Mouse (Mus musculus): ENCODE data around the gene Hoxa4.

The Hoxa4 gene

DNA sequence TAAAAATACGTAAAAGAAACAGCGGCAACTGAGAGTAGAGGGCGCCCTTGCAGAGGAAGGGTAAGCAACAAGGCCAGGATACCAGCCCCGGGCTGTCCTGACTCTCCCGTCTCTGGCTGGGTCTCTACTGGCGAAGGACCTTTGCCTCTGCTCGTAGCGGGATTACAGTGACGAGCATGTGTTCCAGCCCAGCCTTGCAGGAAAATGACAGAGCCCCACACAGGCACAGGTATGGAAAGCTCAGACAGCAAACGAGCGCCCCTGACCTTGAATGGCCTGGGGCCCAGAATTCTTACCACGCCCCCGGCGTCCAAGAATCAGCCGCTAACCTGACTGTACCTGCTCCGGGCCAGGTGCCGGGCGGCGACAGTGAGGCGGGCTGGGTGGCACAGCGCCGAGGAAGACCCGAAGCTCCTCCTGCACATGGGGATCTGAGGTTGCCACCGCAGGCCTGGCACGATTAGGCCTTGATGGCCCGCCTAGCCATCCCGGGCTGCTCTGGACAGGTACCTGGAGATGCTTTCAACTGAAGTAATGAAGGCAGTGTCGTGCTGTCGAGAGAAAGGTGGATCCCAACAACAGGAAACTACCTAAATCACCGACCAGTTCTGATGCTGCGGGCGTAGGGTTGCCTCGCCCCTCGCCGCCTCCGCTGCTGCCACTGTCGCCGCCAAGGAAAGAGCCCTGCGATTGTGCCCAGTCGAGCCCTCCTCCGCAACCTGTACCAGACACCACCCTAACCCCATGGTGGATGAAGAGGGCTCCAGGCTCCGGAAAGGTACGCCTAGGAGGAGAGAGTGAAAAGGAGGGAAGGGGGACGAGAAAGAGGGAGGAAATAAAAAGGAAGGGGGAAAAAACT, 38.2 kb upstream of the Hoxa4 start:
- in situ Hi-C loops (cut with MboI): loop anchor here (5.0 to 25.0 kb wide), 4 partner anchors 645 to 1417 kb away; no protein-coding TSS in a partner anchor

DNA sequence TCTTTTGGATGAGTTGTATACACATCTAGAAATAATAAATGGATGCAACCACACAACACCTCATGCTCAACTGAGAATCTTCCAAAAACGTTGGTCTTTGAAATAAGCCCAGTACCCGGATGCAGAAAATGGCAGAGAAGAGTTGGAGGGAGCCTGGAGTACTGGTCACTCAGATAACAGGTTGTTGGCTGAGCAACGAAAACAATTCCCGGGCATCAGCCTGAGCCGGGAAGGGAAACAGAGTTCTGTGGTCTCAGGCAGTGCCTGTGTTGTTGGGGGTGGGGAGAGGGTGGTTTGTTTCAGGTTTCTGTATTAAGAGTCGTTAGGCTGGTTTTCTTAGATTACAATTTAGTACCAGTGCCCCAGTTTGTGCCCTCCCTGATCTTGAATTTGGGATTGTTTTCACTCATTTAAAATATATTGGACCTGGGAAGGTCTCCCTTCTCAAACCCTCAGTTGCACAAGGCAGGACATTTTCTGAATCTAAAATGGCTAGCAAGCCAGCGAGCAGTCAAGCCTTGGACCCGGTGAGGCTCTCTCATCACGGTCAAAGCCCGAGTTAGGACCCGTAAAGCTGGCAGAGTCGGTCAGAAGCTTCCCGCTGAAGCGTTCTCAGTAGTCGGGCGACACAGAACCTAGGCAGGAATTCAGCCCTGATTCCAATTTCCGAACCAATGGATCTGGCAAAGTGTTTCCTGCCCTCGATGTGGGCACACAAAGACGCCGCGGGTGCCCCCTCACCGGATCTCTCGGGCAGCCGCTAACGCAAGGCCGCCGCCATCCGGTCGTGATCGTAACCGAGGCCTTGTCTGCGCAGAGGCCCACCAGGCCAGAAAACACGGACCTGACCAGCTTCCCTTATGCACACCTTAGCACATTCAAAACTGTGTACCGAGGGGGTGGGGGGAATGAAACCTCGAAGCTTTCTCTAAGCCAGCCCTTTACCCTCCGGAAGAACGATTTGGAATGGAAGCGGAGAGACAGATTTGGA, 37.2 kb upstream of the Hoxa4 start:
- in situ Hi-C loops (cut with MboI): loop anchor here (5.0 to 25.0 kb wide), 4 partner anchors 644 to 1416 kb away; no protein-coding TSS in a partner anchor

DNA sequence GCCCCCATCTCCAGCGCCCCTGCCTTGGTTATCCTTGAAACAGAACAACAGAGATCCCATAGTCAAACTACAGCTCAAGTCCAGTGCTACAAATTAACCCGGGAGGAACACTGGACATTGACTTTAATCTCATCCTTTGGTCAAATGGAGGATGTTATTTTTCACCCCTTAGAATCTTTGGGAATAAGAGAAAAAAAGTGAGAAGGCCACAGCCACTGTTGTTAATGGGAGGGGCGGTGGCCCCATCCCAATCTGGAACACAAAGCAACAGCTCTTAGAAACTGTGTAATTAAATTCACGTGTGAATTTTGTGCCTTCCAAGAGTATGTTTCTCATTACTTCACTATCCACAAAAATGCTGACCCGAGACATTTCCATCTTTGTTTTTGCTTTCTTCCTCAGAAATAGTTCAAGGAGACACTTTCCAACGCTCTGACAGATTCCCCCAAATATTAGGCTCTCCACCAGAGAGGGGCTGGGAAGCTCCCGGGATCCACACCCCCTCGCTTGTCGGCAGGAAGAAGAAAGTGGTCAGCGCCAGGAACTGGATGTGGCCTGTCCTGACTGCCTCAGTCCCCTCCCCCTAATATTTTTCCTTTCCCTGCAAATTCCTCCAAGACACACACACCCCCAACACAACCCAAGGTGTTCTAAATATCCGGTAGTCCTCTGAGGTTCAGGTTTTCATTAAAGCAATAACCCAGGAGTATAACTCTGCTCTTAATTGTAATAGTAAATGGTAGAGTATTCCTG, 36.1 kb upstream of the Hoxa4 start:
- in situ Hi-C loops (cut with MboI): loop anchor here (5.0 to 25.0 kb wide), 4 partner anchors 643 to 1415 kb away; no protein-coding TSS in a partner anchor

DNA sequence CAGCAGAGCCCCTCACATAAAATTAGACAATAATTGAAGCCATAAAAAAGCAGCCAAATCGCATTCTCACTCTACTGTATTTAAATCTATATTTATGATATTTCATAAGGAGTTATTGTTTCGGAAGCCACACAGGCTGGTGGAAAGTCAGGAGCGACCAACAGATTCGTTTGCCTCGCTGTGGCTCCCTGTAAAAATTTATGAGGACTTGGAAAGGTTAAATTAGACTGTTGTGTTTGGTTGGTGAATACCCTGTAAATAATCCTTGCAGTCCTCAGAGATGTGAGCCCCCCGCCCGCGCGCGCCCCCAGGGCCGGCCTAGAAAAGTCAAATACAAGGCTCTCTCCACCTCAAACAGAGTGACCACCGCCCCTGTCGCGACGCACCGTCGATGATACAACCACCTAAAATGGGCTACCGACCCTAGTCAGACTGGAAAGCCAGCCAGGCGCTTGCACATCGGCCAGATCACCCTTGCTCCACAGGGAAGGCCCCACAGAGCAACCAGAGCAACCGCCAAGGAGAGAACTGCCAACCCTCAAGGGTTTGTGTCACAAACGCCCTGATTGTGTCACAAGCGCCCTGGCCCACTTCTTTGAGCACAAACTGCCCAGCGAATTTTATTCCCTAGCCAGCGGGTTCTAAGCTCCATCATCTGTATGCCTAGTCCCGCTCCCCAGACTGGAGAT, 35.2 kb upstream of the Hoxa4 start:
- in situ Hi-C loops (cut with MboI): loop anchor here (5.0 to 25.0 kb wide), 4 partner anchors 642 to 1414 kb away; no protein-coding TSS in a partner anchor

DNA sequence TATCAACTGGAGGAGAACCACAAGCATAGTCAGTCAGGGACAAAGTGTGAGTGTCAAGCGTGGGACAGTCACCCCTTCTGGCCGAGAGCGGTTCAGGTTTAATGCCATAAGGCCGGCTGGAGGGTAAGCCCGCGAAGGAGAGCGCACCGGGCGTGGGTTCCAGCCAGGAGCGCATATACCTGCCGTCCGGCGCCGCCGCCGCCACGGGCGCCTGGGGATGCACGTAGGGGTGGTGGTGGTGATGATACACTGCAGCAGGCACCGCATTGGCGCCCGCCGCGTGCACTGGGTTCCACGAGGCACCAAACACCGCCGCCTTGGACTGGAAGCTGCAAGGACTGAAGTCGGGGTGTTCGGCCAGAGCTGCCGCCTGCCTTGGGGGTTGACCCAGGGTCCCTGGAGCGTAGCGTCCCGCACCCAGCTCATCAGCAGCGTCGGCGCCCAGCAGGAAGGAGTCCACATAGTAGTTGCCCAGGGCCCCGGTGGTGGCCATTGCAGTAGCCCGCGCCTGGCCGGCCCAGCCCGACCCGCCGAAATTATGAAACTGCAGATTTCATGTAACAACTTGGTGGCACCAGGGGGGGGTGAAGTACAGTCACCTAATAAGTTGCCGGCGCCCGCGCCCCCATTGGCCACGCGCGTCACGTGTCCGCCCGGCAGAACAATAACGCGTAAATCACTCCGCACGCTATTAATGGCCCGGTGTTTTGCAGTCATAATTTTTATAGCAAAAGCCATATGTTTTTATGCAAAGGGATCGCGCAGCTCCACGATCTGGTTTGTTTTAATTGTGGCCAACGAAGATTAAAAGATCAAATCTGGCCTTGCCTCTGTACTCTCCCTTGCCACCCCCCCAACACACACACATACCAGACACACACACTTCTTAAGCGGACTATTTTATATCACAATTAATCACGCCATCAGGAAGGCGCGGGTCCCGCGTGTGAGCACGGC, 34.3 kb upstream of the Hoxa4 start:
- in situ Hi-C loops (cut with MboI): loop anchor here (5.0 to 25.0 kb wide), 4 partner anchors 641 to 1414 kb away; no protein-coding TSS in a partner anchor

DNA sequence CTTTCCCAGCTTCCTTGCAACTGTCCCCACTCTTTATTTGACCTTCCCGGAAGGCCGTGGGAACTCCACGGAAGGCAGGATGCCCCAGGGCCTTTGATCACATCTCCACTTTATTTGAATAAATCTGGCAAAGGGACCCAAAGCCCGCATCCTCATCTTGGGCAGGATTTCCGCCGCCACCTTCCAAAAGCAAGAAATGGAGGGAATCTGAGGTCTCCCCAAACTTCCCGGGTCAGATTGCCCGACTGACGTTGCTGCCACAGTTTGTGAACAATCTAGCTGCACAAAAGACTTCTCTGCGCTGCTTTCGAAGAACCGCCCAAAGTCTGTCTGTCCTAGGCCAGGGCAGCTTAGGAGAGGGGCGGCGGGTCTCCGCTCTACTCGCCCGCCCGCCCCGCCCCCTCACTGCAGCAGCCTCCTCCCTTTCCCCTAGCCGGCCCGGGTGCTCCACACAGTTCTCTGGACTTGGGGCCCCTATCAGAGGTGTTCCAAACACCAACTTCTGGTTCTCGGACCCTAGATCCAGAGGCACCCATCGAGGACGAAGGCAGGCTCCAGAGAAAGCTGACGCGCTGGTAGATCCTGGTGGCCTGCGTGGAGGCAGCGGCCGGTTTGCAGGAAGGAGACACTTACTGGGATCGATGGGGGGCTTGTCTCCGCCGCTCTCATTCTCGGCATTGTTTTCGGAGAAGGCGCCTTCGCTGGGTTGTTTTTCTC, 33.5 kb upstream of the Hoxa4 start:
- in situ Hi-C loops (cut with MboI): loop anchor here (5.0 to 25.0 kb wide), 4 partner anchors 640 to 1413 kb away; no protein-coding TSS in a partner anchor

DNA sequence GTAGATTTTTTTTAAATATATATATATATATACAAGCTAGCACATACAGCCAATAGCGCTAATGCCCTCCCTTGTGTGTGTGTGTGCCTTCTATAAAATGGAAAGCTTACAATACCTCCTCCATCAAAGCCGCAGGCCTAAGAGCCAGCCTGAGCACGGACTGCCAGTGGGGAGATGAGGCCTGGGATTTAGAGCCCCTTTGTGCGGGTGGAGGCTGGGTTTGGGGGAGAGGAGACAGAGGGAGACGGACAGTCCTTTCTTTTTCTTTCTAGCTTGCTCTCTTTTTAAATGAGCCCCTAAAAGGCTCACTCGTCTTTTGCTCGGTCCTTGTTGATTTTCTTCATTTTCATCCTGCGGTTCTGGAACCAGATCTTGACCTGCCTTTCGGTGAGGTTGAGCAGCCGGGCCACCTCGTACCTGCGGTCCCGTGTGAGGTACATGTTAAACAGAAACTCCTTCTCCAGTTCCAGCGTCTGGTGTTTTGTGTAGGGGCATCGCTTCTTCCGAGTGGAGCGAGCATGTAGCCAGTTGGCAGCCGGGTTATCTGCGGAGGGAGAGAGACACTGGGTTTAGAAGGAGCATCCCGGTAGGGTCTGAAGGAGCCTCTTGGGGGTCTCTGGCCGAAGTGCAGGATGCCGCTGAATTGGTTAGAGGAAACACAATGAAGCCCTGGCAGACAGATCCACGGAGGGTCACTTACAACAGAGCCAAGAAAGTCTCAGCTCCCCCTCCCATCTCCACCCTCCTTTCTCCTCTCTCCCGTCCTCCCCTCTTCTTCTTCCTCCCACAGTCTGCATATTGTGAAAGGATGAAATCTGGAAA, 32.6 kb upstream of the Hoxa4 start:
- in situ Hi-C loops (cut with MboI): loop anchor here (10.0 kb wide), 2 partner anchors 639 to 839 kb away; no protein-coding TSS in a partner anchor

DNA sequence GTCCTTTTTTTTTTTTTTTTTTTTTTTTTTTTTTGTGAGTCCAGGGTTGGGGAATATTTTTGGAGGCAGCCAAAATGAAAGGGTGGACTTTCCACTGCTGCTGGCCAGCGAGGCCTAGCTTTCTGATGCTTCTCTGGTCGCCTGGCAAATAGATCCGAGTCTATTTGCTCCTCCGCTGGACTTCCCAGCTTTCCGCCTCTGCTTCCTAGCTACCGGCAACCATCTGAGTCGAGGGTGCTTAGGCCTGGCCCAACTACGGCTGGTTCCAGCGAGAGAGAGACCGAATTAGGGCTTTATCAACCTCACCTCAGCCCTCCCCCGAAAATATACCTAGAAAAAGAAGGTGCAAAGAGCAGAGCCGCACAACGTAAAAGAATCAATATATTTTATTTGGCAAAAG, 31.2 kb upstream of the Hoxa4 start:
- in situ Hi-C loops (cut with MboI): loop anchor here (10.0 kb wide), 2 partner anchors 638 to 838 kb away; no protein-coding TSS in a partner anchor

DNA sequence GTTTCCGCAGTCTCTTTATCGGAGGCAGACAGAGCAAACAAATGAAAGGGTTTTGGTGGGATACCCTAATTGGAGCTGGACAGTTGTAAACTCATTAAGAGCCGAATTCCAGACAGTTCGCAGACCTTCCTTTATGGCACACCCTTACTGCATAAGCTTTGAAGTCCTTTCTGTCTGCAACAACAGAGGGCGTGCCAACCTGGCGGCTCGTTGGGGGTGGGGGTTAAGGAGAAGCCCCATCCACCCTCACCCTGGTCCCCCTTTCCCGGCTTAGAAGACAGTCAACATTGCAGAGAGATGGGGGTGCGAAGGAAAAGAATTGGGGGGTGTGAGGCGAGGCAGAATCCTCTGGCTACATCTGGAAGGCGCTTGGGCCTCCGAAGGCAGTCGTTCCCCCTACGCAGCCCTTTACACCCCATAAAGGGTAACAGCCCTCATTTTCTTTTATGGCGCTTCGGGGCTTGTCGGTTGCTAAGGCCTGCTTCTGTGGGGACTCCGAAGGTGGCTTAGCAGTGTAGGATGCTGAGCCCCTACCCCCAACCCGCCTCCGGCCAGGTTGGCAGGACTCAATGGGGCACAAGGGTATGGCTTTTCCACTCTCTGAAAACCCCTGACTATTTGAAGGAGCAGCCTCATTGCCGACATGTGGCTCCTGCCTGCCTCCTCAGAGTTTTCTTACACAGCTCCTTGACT, 30.6 kb upstream of the Hoxa4 start:
- in situ Hi-C loops (cut with MboI): loop anchor here (10.0 kb wide), 2 partner anchors 637 to 837 kb away; no protein-coding TSS in a partner anchor

DNA sequence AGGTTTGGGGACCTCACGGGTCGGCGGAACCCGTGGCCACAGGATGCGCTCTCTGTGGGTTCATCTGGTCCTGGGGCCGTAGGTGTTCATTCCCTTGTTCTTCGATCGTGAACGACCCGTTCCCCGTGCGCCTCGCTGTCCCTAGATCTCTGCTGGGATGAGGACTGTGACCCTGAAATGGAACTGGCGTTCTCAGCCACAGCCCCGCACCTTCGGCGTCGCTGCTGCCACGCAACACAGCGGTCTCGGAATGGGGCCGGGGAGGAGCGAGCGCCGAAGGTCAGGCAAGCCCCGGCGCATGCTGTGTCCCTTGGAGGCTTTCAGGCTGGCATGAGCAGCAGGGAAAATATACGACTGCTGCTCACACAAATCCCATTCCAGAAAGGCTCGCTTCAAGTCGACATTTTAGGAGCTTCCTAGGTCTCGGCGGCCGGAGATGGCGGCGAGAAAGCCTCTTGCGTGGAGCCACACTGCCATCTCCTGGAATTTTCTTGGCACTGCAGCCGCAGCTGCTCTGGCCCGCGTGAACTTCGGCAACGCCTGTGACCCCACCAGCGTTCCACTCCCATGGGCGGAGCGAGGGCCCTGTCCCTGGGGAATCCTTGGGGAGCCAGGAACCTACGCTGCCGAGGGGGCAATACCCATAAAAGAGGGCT, 29.9 kb upstream of the Hoxa4 start, which contains the start of gene Hoxa7:
Hoxa7 (minus strand) TSS at position 518 of the 656 bp plus-strand sequence.
- in situ Hi-C loops (cut with MboI): loop anchor here (10.0 kb wide), 2 partner anchors 637 to 837 kb away; no protein-coding TSS in a partner anchor

DNA sequence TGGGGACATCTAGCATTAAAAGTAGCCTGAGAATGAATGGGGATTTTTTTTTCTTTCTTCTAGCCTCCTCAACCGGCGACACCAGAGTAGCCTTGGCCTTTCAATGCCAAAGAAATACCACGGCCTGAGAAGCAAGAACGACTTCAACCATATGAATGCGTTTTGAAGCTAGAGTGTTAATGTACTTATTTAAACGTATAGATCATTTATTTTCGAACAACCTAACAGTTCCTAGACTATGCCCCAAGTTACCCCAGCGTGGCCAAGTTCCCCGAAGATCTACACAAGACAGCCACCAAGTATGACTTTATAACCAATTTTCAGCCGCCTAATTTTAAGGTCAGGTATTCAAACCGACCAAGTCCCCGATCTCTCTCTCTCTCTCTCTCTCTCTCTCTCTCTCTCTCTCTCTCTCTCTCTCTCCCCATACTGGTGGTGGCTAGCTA, 29.3 kb upstream of the Hoxa4 start:
- in situ Hi-C loops (cut with MboI): loop anchor here (10.0 kb wide), 2 partner anchors 636 to 836 kb away; no protein-coding TSS in a partner anchor

DNA sequence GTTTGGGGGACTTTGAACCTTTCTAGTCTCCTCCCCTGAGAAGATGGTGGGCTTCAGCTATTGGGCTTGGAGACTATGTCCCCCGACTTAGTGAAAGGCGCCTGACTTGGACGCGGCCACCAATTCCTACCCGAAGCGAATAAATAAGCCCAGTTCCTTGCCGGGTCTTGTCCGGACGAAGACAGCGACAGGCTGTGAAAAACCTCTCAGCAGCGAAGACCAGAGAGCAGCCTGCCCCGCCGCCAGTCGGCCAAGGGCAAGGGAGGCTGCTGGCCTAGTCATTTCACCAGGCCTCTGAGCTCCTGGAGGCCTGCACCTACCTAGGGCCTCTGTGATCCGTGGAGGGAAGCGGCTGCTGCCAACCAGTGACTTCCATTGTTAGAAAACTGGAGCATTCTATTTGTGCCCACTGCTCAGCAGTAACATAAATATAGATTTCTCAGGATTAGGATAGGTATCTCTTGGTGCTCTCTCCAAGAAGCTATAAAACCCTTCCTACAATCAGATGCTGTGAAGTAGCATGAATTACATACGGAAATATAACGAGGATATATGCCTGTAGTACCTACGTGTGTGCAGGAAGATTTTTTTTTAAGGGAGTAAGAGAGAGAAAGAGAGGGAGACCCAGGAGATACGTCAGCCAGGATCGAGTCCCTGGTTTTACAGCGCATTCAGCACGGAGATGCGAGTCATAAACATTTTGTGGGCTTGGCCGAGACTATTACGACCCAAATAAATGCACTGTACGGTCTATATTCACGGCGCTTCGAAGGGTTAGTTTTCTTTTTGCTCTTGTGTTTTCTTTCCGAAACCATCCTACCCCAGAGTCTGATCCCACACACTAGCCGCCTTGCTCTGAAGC, 28.7 kb upstream of the Hoxa4 start:
- in situ Hi-C loops (cut with MboI): loop anchor here (10.0 kb wide), 2 partner anchors 635 to 835 kb away; no protein-coding TSS in a partner anchor

DNA sequence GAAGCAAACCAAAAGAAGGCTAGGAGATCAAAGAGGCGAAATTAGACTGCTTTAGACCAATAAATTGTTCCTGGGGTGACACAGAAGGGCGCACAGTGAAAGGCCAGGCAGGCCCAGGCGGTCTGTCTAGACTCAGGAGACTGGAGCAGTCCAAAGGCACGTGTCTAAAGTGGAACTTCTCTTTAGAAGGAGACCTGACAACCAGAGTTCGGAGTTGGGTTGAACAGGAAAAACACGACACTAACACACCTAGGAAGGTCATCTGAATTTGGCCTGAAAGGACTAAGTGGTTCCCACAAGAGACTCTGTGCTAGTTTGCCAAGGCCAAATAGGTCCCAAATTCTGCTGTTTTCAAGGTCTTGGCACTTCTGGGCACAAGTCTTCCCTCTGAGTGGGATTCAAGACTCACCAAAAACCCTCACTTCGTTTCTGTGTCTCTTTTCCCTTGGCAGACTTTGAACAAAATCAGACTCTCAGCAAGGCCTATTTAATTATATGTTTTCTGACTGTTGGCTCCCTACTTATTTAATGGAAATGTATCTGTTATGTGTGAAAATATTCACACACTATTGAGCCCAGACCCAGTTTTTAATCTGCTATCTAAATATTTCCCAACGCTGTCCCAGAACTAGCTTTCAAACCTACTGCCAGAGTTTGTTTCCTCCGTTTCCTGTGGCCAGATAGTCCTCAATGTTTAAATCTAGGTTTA, 27.8 kb upstream of the Hoxa4 start:
- in situ Hi-C loops (cut with MboI): no loop called here

DNA sequence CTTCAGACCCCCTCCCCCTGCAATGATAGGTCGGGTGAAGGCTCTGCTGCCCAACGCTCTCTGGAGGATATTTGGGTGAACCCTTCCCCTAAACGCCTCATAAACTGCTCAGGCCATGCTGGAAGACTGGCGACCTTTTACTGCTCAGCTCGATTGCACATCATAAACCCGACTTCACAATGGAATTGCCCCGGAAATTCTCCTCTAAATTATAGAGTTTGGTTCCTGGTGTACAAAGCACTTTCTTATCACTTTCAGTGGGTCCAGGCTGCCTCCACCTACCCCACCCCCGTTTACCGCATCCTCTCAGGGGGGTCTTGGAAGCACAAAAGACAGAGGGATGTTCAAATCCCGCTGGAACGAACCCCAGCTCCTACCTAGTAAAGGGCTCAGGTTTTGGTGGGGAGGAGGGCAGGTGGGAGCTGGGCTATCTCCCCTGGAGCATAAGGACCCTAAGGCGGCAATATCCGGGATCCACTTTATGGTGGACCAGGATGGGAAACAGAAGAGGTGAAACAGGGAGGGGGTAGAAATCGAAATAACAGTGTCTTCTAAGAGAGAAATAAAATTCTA, 27.2 kb upstream of the Hoxa4 start:
- in situ Hi-C loops (cut with MboI): no loop called here
